Mouse (Mus musculus): ENCODE data around the gene Vpreb2. TPM values are rescaled to one million over a fixed set of nuclear protein-coding genes. Genes with fewer than 3 reads are reported as not detected.
"Not testable (repeated sequence)": the region's sequence is repeated elsewhere in the genome, so short reads cannot be mapped to it uniquely, and the experiment has no call there.

Vpreb2 gene
- polyA plus RNA-seq, 1 experiment from 2014 or later, result not detected

- WGBS, result 43% methylated on average over 4 of the region's 4 CpGs
- not testable (repeated sequence) for H3K27ac ChIP-seq (ENCODE audit: low read depth, low read length); H3K4me1 ChIP-seq (ENCODE audit: control insufficient read depth, insufficient read depth, low read length); ATAC-seq (ENCODE audit: low FRiP score, low TSS enrichment); H3K36me3 ChIP-seq (ENCODE audit: control insufficient read depth, insufficient read depth, low read length); H3K27me3 ChIP-seq (ENCODE audit: control insufficient read depth, insufficient read depth, low read length); H3K9me3 ChIP-seq (ENCODE audit: control insufficient read depth, low read length); H3K9ac ChIP-seq (ENCODE audit: low read depth, low read length); H3K4me2 ChIP-seq (replicated peaks; ENCODE audit: low read depth, low read length); H3K4me3 ChIP-seq (ENCODE audit: low read length)
Measured at GRCm38 (mm10) chr16:18016482-18016881, 36.3 kb downstream of the Vpreb2 start.

- H3K4me2 ChIP-seq (replicated peaks; ENCODE audit: low read depth, low read length), result no peak overlapping the region
- H3K4me1 ChIP-seq (ENCODE audit: control insufficient read depth, insufficient read depth, low read length), result no peaks in the 10 kb centered on the region
- no peak overlapping the region for H3K4me3 ChIP-seq (ENCODE audit: low read length)
- WGBS, result 65% methylated on average over 8 of the region's 8 CpGs
- no peaks in the 10 kb centered on the region for H3K36me3 ChIP-seq (ENCODE audit: control insufficient read depth, insufficient read depth, low read length)
- no peaks in the 10 kb centered on the region for H3K9me3 ChIP-seq (ENCODE audit: control insufficient read depth, low read length)
- H3K9ac ChIP-seq (ENCODE audit: low read depth, low read length), result no peak overlapping the region
- no peak for ATAC-seq (ENCODE audit: low FRiP score, low TSS enrichment)
- no peak overlapping the region for H3K27ac ChIP-seq (ENCODE audit: low read depth, low read length)
- no peaks in the 10 kb centered on the region for H3K27me3 ChIP-seq (ENCODE audit: control insufficient read depth, insufficient read depth, low read length)
Measured at GRCm38 (mm10) chr16:18022780-18023557, 42.7 kb downstream of the Vpreb2 start.

- H3K4me2 ChIP-seq (replicated peaks; ENCODE audit: low read depth, low read length), result no peak overlapping the region
- no peaks in the 10 kb centered on the region for H3K27me3 ChIP-seq (ENCODE audit: control insufficient read depth, insufficient read depth, low read length)
- no peak for ATAC-seq (ENCODE audit: low FRiP score, low TSS enrichment)
- no peaks in the 10 kb centered on the region for H3K4me1 ChIP-seq (ENCODE audit: control insufficient read depth, insufficient read depth, low read length)
- no peaks in the 10 kb centered on the region for H3K9me3 ChIP-seq (ENCODE audit: control insufficient read depth, low read length)
- H3K27ac ChIP-seq (ENCODE audit: low read depth, low read length), result no peak overlapping the region
- 67% methylated on average over 2 of the region's 2 CpGs for WGBS
- H3K9ac ChIP-seq (ENCODE audit: low read depth, low read length), result no peak overlapping the region
- no peaks in the 10 kb centered on the region for H3K36me3 ChIP-seq (ENCODE audit: control insufficient read depth, insufficient read depth, low read length)
- H3K4me3 ChIP-seq (ENCODE audit: low read length), result no peak overlapping the region
Measured at GRCm38 (mm10) chr16:18027371-18027770, 47.1 kb downstream of the Vpreb2 start.

Other genes with a start within 250 kb of the Vpreb2 start
- gene Med15, start 247.5 kb upstream of the Vpreb2 start, polyA plus RNA-seq (2014; fragmentation: Nextera tagmentation; extraction: Ambion mirVana), result 32.4 and 39.7 TPM in 2 replicates
- 42.6 and 70.3 TPM in 2 replicates for gene Klhl22, start 220.8 kb upstream of the Vpreb2 start, polyA plus RNA-seq (2014; fragmentation: Nextera tagmentation; extraction: Ambion mirVana)
- gene Scarf2, start 183.1 kb upstream of the Vpreb2 start, polyA plus RNA-seq (2014; fragmentation: Nextera tagmentation; extraction: Ambion mirVana), result 17.2 and 19.6 TPM in 2 replicates
- gene B830017H08Rik, start 147.3 kb upstream of the Vpreb2 start, polyA plus RNA-seq (2014; fragmentation: Nextera tagmentation; extraction: Ambion mirVana), result not detected in 2 replicates
- 2.7 and 2.9 TPM in 2 replicates for gene Car15, start 142.1 kb upstream of the Vpreb2 start, polyA plus RNA-seq (2014; fragmentation: Nextera tagmentation; extraction: Ambion mirVana)
- gene Gm20518, start 88.8 kb upstream of the Vpreb2 start, polyA plus RNA-seq (2014; fragmentation: Nextera tagmentation; extraction: Ambion mirVana), result 0.23 and 0.31 TPM in 2 replicates
- gene Tssk1, start 86.2 kb upstream of the Vpreb2 start, polyA plus RNA-seq (2014; fragmentation: Nextera tagmentation; extraction: Ambion mirVana), result not detected in 2 replicates
- gene Dgcr2, start 81.9 kb upstream of the Vpreb2 start, polyA plus RNA-seq (2014; fragmentation: Nextera tagmentation; extraction: Ambion mirVana), result 73.0 and 91.7 TPM in 2 replicates
- not detected in 2 replicates for gene Tssk2, start 81.8 kb upstream of the Vpreb2 start, polyA plus RNA-seq (2014; fragmentation: Nextera tagmentation; extraction: Ambion mirVana)
- gene Ess2, start 69.1 kb upstream of the Vpreb2 start, polyA plus RNA-seq (2014; fragmentation: Nextera tagmentation; extraction: Ambion mirVana), result 28.5 and 38.5 TPM in 2 replicates
- not detected in 2 replicates for gene Gsc2, start 65.4 kb upstream of the Vpreb2 start, polyA plus RNA-seq (2014; fragmentation: Nextera tagmentation; extraction: Ambion mirVana)
- 62.6 and 78.3 TPM in 2 replicates for gene Slc25a1, start 52.2 kb upstream of the Vpreb2 start, polyA plus RNA-seq (2014; fragmentation: Nextera tagmentation; extraction: Ambion mirVana)
- gene Dgcr6, start 72.4 kb downstream of the Vpreb2 start, polyA plus RNA-seq (2014; fragmentation: Nextera tagmentation; extraction: Ambion mirVana), result 99.0 and 101 TPM in 2 replicates
- 21.5 and 21.6 TPM in 2 replicates for gene Prodh, start 109.8 kb downstream of the Vpreb2 start, polyA plus RNA-seq (2014; fragmentation: Nextera tagmentation; extraction: Ambion mirVana)
- gene Rtn4r, start 147.2 kb downstream of the Vpreb2 start, polyA plus RNA-seq (2014; fragmentation: Nextera tagmentation; extraction: Ambion mirVana), result 3.6 and 4.7 TPM in 2 replicates
- gene Ccdc188, start 237.5 kb downstream of the Vpreb2 start, polyA plus RNA-seq (2014; fragmentation: Nextera tagmentation; extraction: Ambion mirVana), result not detected in 2 replicates

Data from kidney, embryonic 14.5 days (tissue).